Mouse (Mus musculus) brown adipose tissue, adult 24 weeks (tissue): ENCODE results near the gene Kdm6b. TPM values are rescaled to one million over a fixed set of nuclear protein-coding genes. Genes with fewer than 3 reads are reported as not detected.

ENCODE experiments used
- H3K27ac ChIP-seq: fragments of 200-500 bp; replicated peaks from 2 replicates; pipeline ENCODE4 v1.5.1; 2012; ENCODE audit warnings: low read depth, mild to moderate bottlenecking, low read length
- H3K4me1 ChIP-seq: fragments of 200-500 bp; 2 replicates; pipeline ENCODE4 v1.6.1; 2012; ENCODE audit warnings: low read length, mixed read lengths; ENCODE audit not compliant: control insufficient read depth, insufficient read depth, insufficient read length
- H3K4me3 ChIP-seq: fragments of 200-500 bp; 2 replicates; pipeline ENCODE4 v1.5.1; 2012; ENCODE audit warnings: low read depth, mild to moderate bottlenecking, low read length, moderate library complexity; ENCODE audit not compliant: insufficient read depth
- polyA plus RNA-seq: library from polyadenylated mRNA; stranded (reverse); fragments of >200 nt; gene quantifications from 2 replicates; pipeline ENCODE4 v1.2.4, GENCODE M21; 2012; ENCODE audit not compliant: missing spikeins, insufficient read depth, insufficient read length

Gene Kdm6b
- polyA plus RNA-seq, 1 experiment, result 16.9 TPM

GRCm38 (mm10) chr11:69414421-69415326 lies 1.2 kb upstream of the Kdm6b start:
- peak overlapping the region; percentile 86 for H3K27ac ChIP-seq
- peaks cover 15% of the 10 kb centered on the region for H3K4me1 ChIP-seq
- H3K4me3 ChIP-seq, result peak overlapping the region; percentile 68

- H3K27ac ChIP-seq, result peak overlapping the region; percentile 15; the same call in 1 of the 2 replicates
- H3K4me1 ChIP-seq, result peaks cover 15% of the 10 kb centered on the region
- H3K4me3 ChIP-seq, result no peak overlapping the region
Measured at GRCm38 (mm10) chr11:69412548-69412947, 927 bp downstream of the Kdm6b start.

- peak overlapping the region; percentile 98 for H3K4me3 ChIP-seq
- peak overlapping the region; percentile 81 for H3K27ac ChIP-seq
- H3K4me1 ChIP-seq, result peaks cover 12% of the 10 kb centered on the region
Measured at GRCm38 (mm10) chr11:69411538-69412203, 1.8 kb downstream of the Kdm6b start.

DNA sequence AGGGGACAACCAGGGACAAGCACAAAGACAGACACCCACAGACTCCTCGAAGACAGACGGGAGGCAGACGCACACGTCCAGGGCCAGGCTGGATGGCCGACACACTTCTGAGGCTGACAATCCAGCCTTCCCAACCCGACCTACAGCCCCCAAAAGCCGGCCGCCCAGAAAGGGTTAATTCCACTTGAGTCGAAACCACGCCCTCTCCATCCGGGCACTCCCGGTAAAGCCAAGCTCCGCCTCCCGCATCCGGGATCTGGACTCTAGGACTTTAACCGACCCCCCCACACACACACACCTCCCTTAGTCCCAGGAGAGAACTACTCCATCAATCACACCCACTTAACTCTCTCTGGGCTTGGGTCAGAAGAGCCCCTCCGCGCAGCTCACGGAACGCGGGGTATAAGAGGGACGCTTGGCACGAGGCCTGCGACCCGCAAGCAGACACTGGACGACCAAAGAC lies 2.4 kb downstream of the Kdm6b start:
- H3K4me3 ChIP-seq, result peak overlapping the region; percentile 98
- peaks cover 12% of the 10 kb centered on the region for H3K4me1 ChIP-seq
- peak overlapping the region; percentile 99 for H3K27ac ChIP-seq

DNA sequence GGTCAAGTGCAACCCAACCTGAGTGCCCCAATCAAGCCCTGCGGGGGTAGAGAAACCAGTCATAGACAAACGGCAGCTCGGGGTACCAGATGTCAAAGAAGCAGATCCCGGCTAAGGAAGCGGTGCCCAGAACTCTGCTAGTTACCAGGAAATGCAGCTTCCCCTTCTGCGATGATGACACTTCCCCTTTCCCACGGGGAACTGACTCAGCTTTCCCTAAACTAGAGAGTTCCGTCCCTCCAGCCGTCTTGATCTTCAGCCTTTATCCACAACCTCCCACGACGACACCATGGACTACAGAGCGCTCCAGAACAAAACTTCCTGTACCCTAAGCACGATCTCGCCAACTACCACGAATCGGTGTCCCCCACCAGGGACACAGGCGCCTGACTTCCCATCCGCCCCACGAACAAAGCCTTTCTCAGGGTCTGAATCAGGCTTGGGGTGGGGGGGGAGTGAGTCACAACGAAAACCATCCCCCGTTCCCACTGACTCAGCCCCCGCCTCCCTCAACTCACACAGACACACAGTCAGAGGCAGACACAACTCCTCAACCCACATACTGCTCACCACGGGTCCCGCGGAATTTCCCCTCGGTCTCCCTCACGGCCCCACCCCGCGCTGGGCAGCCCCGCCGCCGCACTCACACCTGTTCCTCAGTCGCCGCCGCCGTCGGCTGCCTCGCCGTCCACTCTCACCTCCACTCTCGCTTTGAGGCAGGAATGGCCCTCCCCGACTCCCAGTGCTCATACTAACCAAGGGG lies 3.0 kb downstream of the Kdm6b start:
- H3K4me3 ChIP-seq, result peak overlapping the region; percentile 98
- H3K27ac ChIP-seq, result peak overlapping the region; percentile 99
- peaks cover 12% of the 10 kb centered on the region for H3K4me1 ChIP-seq

- peak overlapping the region; percentile 98 for H3K4me3 ChIP-seq
- H3K27ac ChIP-seq, result peak overlapping the region; percentile 99
- peaks cover 12% of the 10 kb centered on the region for H3K4me1 ChIP-seq
Measured at GRCm38 (mm10) chr11:69410045-69410309, 3.5 kb downstream of the Kdm6b start.

GRCm38 (mm10) chr11:69409378-69410044 lies 4.0 kb downstream of the Kdm6b start:
- peak overlapping the region; percentile 99 for H3K27ac ChIP-seq
- peaks cover 12% of the 10 kb centered on the region for H3K4me1 ChIP-seq
- peak overlapping the region; percentile 98 for H3K4me3 ChIP-seq

GRCm38 (mm10) chr11:69408541-69409377 lies 4.7 kb downstream of the Kdm6b start:
- peak overlapping the region; percentile 98 for H3K4me3 ChIP-seq
- H3K4me1 ChIP-seq, result peaks cover 7% of the 10 kb centered on the region
- peak overlapping the region; percentile 93 for H3K27ac ChIP-seq

GRCm38 (mm10) chr11:69407724-69408004 lies 5.8 kb downstream of the Kdm6b start:
- H3K4me1 ChIP-seq, result 0 out of 2 replicates have a peak, but pooled peaks cover 2% of the 10 kb centered on the region
- H3K4me3 ChIP-seq, result peak overlapping the region; percentile 98; the same call in 1 of the 2 replicates
- H3K27ac ChIP-seq, result no peak overlapping the region

DNA sequence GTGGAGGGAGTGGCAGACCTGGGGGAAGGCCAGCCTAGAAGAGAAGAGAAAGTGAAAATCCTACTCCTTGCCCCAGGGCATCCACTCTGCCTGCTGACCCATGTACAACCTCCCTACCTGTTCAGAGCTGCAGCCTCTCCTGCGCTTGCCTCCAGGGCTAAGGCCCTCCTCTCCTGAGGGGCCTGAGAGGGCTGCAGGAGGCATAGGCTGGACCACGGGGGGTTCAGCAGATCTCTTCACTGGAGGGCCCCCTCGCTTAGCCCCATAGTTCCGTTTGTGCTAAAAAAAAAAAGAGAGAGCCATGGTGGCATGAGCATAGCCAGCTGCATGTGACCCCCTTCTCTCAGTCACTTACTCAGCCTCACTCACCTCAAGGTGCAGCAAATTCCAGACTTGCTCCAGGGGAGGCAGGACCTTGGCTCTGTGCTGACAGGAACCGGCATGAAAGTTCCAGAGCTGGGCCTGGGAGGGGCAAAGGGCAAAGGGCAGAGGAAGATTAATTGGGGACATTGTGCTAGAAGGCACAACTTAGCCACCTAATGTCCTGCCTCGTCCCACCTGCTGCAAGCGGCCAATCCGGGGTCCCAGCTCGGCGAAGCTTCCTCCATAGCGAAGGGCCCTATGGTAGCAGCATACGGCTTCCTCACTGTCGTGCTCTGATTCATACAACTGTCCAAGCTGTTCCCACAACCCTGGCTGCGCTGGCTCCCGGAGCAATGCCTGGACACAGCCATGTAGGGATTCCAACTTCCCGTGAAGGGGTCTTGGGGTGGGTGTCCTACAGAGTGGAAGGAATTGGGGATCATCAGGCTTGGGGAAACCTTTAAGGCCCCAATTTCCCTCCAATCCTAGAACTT lies 6.4 kb downstream of the Kdm6b start:
- Histone ChIP-seq H3K27ac (no peak overlapping the region), H3K4me1 (0 out of 2 replicates have a peak, but pooled peaks cover 2% of the 10 kb centered on the region), H3K4me3 (no peak overlapping the region)

- Histone ChIP-seq H3K4me3 (no peak overlapping the region), H3K27ac (no peak overlapping the region), H3K4me1 (no peaks in the 10 kb centered on the region; the same call in 1 of the 2 replicates)
Measured at GRCm38 (mm10) chr11:69406282-69406681, 7.2 kb downstream of the Kdm6b start.

DNA sequence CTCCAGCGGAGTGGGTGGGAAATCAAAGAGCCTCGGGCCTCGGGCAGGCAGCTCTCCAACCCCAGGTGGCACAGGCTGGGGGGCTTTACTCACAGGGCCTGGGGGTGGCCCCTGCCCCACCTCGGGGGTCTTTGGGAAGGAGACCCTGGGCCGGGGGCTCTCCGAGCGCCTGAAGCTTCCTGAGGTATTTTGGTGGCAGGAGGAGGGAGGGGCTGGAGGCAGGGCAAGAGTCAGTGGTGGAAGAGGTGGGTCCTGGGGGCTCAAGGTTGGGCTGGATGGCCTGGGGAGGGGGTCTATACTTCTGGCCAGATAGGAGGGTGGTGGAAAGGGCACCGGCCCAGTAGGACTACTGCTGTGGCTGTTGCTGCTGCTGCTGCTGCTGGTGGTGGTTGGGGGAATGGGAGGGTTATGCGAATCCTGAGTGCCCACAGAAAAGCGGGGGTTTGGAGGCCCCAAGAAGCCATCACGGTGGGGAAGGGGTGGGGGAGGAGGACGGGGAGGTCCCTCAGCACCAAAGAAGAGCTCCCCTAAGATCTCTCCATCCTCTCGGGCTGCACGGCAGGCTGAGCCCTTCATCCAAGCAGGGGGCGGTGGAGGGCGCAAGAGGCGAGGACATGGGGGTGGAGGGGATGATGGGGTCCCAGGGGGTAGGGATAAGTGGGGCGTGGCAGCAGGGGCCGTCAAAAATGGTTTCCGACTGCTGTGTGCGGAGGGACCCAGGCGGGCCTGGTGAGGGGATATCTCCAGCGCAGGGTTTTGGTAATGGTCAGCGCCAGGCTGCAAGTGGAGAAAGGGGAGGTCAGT lies 7.9 kb downstream of the Kdm6b start:
- H3K4me3 ChIP-seq, result no peak overlapping the region
- H3K27ac ChIP-seq, result no peak overlapping the region
- H3K4me1 ChIP-seq, result no peaks in the 10 kb centered on the region; the same call in 1 of the 2 replicates
